Mouse (Mus musculus) hindbrain, embryonic 12.5 days (tissue): Measurements from ENCODE around the gene Sod3. TPM values are rescaled to one million over a fixed set of nuclear protein-coding genes. Genes with fewer than 3 reads are reported as not detected.

Experiments
- ATAC-seq: fragments of 200-750 bp; cut with Nextera tagmentation; 2 replicates; pipeline ENCODE4 v1.8.0; 2017; ENCODE audit warnings: moderate TSS enrichment; ENCODE audit not compliant: low FRiP score
- H3K27ac ChIP-seq: fragments of 300-500 bp; sonication (generic); 2 replicates; pipeline ENCODE4 v1.5.1; 2016; ENCODE audit warnings: mild to moderate bottlenecking
- H3K27me3 ChIP-seq: fragments of 300-500 bp; sonication (generic); 2 replicates; pipeline ENCODE4 v1.6.1; 2016; ENCODE audit warnings: mild to moderate bottlenecking
- H3K36me3 ChIP-seq: fragments of 300-500 bp; sonication (generic); 2 replicates; pipeline ENCODE4 v1.6.1; 2016; ENCODE audit warnings: mild to moderate bottlenecking
- H3K4me1 ChIP-seq: fragments of 300-500 bp; sonication (generic); 2 replicates; pipeline ENCODE4 v1.6.1; 2016
- H3K4me2 ChIP-seq: fragments of 300-500 bp; sonication (generic); replicated peaks from 2 replicates; pipeline ENCODE4 v1.6.1; 2016; ENCODE audit warnings: mild to moderate bottlenecking
- H3K4me3 ChIP-seq: fragments of 300-500 bp; sonication (generic); 2 replicates; pipeline ENCODE4 v1.5.1; 2016; ENCODE audit warnings: mild to moderate bottlenecking
- H3K9ac ChIP-seq: fragments of 300-500 bp; sonication (generic); 2 replicates; pipeline ENCODE4 v1.6.1; 2016; ENCODE audit warnings: mild to moderate bottlenecking, moderate library complexity
- H3K9me3 ChIP-seq: fragments of 300-500 bp; sonication (generic); replicated peaks from 2 replicates; pipeline ENCODE4 v1.6.1; 2016; ENCODE audit warnings: mild to moderate bottlenecking
- WGBS: fragments of 180-500 bp; shearing (Covaris S2); methylation state at CpG from one replicate; pipeline ENCODE4 v1.1.7; 2016; 5-methylcytosine and 5-hydroxymethylcytosine counted together
- polyA plus RNA-seq: library from polyadenylated mRNA; unstranded; fragments of >200 nt; fragmentation: Nextera tagmentation; extraction: Ambion mirVana; gene quantifications from 2 replicates; pipeline ENCODE4 v1.2.1, GENCODE M21; 2016

Gene Sod3
- polyA plus RNA-seq, 1 experiment from 2014 or later = 0.46 TPM

DNA sequence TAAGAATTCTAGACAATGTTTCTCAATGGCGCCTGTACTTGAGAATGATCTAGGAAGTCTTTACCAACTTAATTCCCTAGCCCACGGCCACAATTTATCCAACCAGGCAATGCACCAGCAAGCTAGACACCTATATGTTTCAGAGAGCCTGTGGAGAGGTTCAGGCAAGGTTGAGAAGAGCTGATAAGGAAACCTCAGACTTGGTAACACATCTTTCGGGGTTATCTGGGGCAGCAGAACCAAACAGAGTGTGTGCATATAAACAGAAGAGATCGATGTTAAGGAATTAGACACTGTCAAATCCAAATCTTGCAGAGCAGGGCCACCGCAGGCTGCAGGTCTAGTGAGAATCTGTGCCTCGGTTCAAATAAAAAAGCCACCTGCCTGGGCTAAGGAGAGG lies 5.5 kb upstream of the Sod3 start:
- no peak overlapping the region for H3K27ac ChIP-seq
- H3K4me1 ChIP-seq = peaks cover 9% of the 10 kb centered on the region
- H3K36me3 ChIP-seq = no peaks in the 10 kb centered on the region
- no peak overlapping the region for H3K4me2 ChIP-seq
- no peaks in the 10 kb centered on the region for H3K27me3 ChIP-seq
- no peaks in the 10 kb centered on the region for H3K9me3 ChIP-seq
- no peak overlapping the region for H3K4me3 ChIP-seq
- H3K9ac ChIP-seq = no peak overlapping the region
- no peak for ATAC-seq
- 88% methylated on average over 6 of the region's 6 CpGs for WGBS

GRCm38 (mm10) chr5:52360286-52361049 lies 3.1 kb upstream of the Sod3 start:
- Histone ChIP-seq H3K4me2 (no peak overlapping the region), H3K4me1 (peaks cover 20% of the 10 kb centered on the region), H3K27me3 (no peaks in the 10 kb centered on the region; the same call in 1 of the 2 replicates), H3K9me3 (no peaks in the 10 kb centered on the region), H3K27ac (no peak overlapping the region), H3K9ac (no peak overlapping the region), H3K4me3 (no peak overlapping the region), H3K36me3 (no peaks in the 10 kb centered on the region)
- 61% methylated on average over 21 of the region's 21 CpGs for WGBS
- ATAC-seq = peak; percentile 73

DNA sequence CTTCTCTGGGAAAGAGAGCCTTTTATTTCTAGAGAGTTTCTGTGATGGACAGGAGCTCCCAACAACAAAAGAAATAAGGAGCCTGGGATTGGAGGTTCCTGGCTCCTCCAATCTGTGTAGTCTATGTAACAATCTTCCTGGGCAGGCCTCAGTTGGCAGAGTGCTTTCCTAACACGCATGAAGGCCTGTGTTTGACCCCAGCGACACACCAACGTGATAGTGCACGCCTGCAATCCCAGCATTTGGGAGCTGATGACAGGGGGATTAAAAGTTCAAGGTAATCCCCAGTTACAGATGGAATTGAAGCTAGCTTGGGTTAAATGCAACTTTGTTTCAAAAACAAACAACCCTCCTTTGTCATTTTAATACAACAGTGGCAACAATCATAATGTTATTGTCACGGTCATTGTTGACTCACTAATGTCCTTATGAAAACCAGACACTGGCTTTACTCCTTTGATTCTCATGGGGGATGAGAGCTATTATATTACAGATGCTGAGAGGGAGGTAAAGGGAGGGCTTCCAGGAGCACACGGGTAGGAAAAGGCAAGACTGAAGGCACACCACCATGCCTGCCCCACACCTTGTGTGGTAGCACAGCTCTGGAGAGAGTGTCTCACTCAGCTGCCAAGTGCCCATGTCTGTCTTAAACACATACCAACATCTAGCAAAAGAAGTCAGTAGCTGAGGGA lies 669 bp upstream of the Sod3 start:
- Histone ChIP-seq H3K4me1 (peaks cover 20% of the 10 kb centered on the region), H3K27me3 (peaks cover 1% of the 10 kb centered on the region; the same call in 1 of the 2 replicates), H3K36me3 (no peaks in the 10 kb centered on the region), H3K4me3 (no peak overlapping the region), H3K27ac (no peak overlapping the region), H3K9me3 (no peaks in the 10 kb centered on the region), H3K4me2 (no peak overlapping the region), H3K9ac (no peak overlapping the region)
- no peak for ATAC-seq
- 44% methylated on average over 6 of the region's 6 CpGs for WGBS

- no peaks in the 10 kb centered on the region for H3K36me3 ChIP-seq
- peaks cover 24% of the 10 kb centered on the region for H3K4me1 ChIP-seq
- H3K9me3 ChIP-seq = no peaks in the 10 kb centered on the region
- no peak for ATAC-seq
- H3K4me2 ChIP-seq = no peak overlapping the region
- H3K27me3 ChIP-seq = peaks cover 8% of the 10 kb centered on the region; the same call in 1 of the 2 replicates
- 44% methylated on average over 5 of the region's 5 CpGs for WGBS
- H3K4me3 ChIP-seq = no peak overlapping the region
- no peak overlapping the region for H3K27ac ChIP-seq
- H3K9ac ChIP-seq = no peak overlapping the region
Observed at GRCm38 (mm10) chr5:52364521-52364920, 930 bp downstream of the Sod3 start.

GRCm38 (mm10) chr5:52365930-52366329 lies 2.3 kb downstream of the Sod3 start:
- no peaks in the 10 kb centered on the region for H3K36me3 ChIP-seq
- 97% methylated on average over 5 of the region's 5 CpGs for WGBS
- H3K4me2 ChIP-seq = no peak overlapping the region
- peaks cover 8% of the 10 kb centered on the region; the same call in 1 of the 2 replicates for H3K27me3 ChIP-seq
- peaks cover 18% of the 10 kb centered on the region for H3K4me1 ChIP-seq
- ATAC-seq = no peak
- no peak overlapping the region for H3K9ac ChIP-seq
- H3K4me3 ChIP-seq = no peak overlapping the region
- no peak overlapping the region for H3K27ac ChIP-seq
- H3K9me3 ChIP-seq = no peaks in the 10 kb centered on the region

GRCm38 (mm10) chr5:52366661-52367060 lies 3.1 kb downstream of the Sod3 start:
- no peak for ATAC-seq
- H3K4me1 ChIP-seq = peaks cover 18% of the 10 kb centered on the region
- peaks cover 8% of the 10 kb centered on the region; the same call in 1 of the 2 replicates for H3K27me3 ChIP-seq
- 68% methylated on average over 2 of the region's 2 CpGs for WGBS
- H3K36me3 ChIP-seq = no peaks in the 10 kb centered on the region
- H3K4me3 ChIP-seq = no peak overlapping the region
- H3K9me3 ChIP-seq = no peaks in the 10 kb centered on the region
- no peak overlapping the region for H3K27ac ChIP-seq
- no peak overlapping the region for H3K4me2 ChIP-seq
- no peak overlapping the region for H3K9ac ChIP-seq

- Histone ChIP-seq H3K4me2 (peak overlapping the region; percentile 43), H3K27me3 (peaks cover 8% of the 10 kb centered on the region; the same call in 1 of the 2 replicates), H3K9ac (peak overlapping the region; percentile 32; the same call in 1 of the 2 replicates), H3K9me3 (no peaks in the 10 kb centered on the region), H3K4me3 (peak overlapping the region; percentile 10; the same call in 1 of the 2 replicates), H3K27ac (no peak overlapping the region), H3K36me3 (no peaks in the 10 kb centered on the region), H3K4me1 (peaks cover 14% of the 10 kb centered on the region)
- ATAC-seq = peak; percentile 34; the same call in 1 of the 2 replicates
- WGBS = 51% methylated on average over 63 of the region's 63 CpGs
Observed at GRCm38 (mm10) chr5:52367866-52368840, 4.6 kb downstream of the Sod3 start.

DNA sequence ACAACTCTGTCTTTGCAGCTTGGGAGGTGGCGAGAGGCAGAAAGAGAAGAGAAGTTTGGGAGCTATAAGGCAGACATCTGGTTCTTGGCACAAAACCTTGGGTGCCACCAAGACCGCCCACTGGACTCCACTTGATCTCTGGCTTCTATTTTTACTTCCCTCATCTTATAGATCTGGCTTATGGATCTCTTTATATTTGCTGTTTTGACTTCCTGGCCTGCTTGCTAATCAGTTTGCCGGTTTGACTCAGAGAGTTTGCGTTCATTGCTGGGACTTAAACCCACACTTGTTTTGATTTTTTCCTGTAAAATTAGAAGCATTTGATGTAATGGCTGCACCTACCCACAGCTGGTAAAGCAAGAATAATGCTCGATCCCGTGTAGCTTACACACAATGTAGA lies 7.3 kb downstream of the Sod3 start:
- Histone ChIP-seq H3K4me2 (no peak overlapping the region), H3K4me3 (no peak overlapping the region), H3K27me3 (peaks cover 8% of the 10 kb centered on the region; the same call in 1 of the 2 replicates), H3K9ac (no peak overlapping the region), H3K27ac (no peak overlapping the region), H3K4me1 (peaks cover 5% of the 10 kb centered on the region; the same call in 1 of the 2 replicates), H3K36me3 (no peaks in the 10 kb centered on the region), H3K9me3 (no peaks in the 10 kb centered on the region)
- 90% methylated on average over 6 of the region's 6 CpGs for WGBS
- no peak for ATAC-seq

GRCm38 (mm10) chr5:52375847-52376246 lies 12.3 kb downstream of the Sod3 start:
- Histone ChIP-seq H3K36me3 (no peaks in the 10 kb centered on the region), H3K27ac (no peak overlapping the region), H3K4me3 (no peak overlapping the region), H3K27me3 (no peaks in the 10 kb centered on the region), H3K4me2 (no peak overlapping the region), H3K9ac (no peak overlapping the region), H3K4me1 (no peaks in the 10 kb centered on the region), H3K9me3 (no peaks in the 10 kb centered on the region)
- no peak for ATAC-seq
- 81% methylated on average over 9 of the region's 9 CpGs for WGBS

DNA sequence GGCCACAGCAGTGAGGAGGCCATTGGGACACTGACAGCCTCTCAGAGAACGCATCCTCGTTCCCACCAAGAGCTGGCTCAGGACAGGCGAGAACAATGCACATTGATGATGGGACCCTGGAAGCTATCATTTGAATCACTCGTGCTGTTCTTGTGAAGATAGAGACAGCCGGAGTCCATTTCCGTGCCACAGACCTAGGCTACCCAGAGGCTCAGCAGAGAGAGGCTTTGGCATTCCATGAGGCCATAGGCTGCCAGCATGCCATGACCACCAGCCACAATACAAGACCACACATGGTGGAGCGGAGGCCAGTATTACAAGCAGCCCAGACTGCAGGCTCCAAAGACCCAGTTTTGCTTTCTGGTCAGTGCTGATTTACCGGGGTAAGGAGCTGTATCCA lies 19.2 kb downstream of the Sod3 start:
- no peak overlapping the region for H3K9ac ChIP-seq
- H3K9me3 ChIP-seq = no peaks in the 10 kb centered on the region
- no peak overlapping the region for H3K4me2 ChIP-seq
- no peak for ATAC-seq
- H3K36me3 ChIP-seq = no peaks in the 10 kb centered on the region
- H3K27me3 ChIP-seq = no peaks in the 10 kb centered on the region
- 54% methylated on average over 8 of the region's 8 CpGs for WGBS
- no peak overlapping the region for H3K27ac ChIP-seq
- H3K4me3 ChIP-seq = no peak overlapping the region
- no peaks in the 10 kb centered on the region for H3K4me1 ChIP-seq

DNA sequence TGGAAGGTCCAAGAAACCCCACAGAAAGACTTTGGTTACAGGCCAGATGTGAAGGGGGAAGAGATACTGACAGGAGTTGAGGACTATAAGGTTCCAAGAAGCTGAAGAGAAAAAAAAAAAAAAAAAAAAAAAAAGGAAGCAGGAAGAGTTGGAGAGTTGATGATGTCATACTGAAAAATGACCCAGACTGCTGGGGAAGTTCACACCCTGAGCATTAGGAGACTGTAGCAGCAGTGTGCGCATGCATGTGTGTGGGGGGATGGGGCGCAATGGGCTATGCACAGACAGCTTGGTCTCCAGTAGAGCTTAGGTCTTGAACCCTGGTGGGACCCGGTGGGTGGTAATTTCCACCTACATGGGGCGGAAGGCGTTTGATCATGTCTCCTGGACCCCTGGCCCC lies 20.2 kb downstream of the Sod3 start:
- no peak overlapping the region for H3K4me3 ChIP-seq
- ATAC-seq = no peak
- H3K36me3 ChIP-seq = no peaks in the 10 kb centered on the region
- no peaks in the 10 kb centered on the region for H3K4me1 ChIP-seq
- H3K4me2 ChIP-seq = no peak overlapping the region
- no peak overlapping the region for H3K9ac ChIP-seq
- H3K27me3 ChIP-seq = no peaks in the 10 kb centered on the region
- 86% methylated on average over 5 of the region's 5 CpGs for WGBS
- no peak overlapping the region for H3K27ac ChIP-seq
- no peaks in the 10 kb centered on the region for H3K9me3 ChIP-seq

- no peak for ATAC-seq
- Histone ChIP-seq H3K36me3 (no peaks in the 10 kb centered on the region), H3K9ac (no peak overlapping the region), H3K4me2 (no peak overlapping the region), H3K27me3 (no peaks in the 10 kb centered on the region), H3K4me3 (no peak overlapping the region), H3K9me3 (no peaks in the 10 kb centered on the region), H3K4me1 (no peaks in the 10 kb centered on the region), H3K27ac (no peak overlapping the region)
- 77% methylated on average over 2 of the region's 2 CpGs for WGBS
Observed at GRCm38 (mm10) chr5:52386016-52386415, 22.4 kb downstream of the Sod3 start.
